Mouse (Mus musculus): ENCODE results near the gene Mlc1.

Gene Mlc1

DNA sequence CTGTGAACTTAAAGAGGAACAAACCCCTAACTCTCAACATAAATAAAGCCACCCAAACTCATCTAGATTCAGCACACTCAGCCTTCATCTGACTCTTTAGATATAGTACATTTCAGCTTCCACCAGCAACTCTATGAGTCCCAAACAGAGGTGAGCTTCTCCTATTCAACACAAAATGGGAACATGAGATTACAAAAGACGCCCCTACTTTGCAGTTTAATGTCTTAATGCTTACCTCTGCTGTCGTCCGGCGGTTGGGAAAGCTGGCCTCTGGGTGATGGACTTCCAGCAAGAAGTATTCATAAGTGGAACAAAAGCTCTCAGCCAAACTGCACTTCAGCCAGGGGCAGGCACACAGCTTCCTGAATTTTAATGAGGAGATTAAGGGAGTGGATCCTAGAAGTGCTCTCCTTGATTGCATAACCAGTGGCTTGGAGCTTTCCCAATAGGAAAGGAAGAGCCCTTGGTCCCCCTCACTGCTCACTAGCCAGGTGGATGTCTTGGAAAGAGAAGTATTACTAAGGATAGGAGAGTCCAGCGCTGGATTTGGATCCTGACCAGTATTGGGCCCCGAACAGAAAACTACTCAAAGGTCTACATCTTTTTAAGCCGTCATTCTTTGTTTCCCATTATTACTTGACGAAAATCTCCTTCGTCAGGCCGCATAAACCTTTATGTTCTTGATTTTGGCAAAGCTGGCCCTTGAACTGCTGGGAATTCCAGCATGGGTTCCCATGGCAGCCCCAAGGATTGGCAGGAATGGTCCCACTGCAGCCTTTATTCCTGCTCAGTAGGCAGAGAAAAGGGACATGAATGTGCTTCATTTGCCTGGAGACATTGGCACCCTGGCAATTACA is at the start of gene Mlc1:
Mlc1 (minus strand) TSS at position 727 of the 857 bp plus-strand sequence.
- DNase-seq = peak; percentile 42

DNA sequence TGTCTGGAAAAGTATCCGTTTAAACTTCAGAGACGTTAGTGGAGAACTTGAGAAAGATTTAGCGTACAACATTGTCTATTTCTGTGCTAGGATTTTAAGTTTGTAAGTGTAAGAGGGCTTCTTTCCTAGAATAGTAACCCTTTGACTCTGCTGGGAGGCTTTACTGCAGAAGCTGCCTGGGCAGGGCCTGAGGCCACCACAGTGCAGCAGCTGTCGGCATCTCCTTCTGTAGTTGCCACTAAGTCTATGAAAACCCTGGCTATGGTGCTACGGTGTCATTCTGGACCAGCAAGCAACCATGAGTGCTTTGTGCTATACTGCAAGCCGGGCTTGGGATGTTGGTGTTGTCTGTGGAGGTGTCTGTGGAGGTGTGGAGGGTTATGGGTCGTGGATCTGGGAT is 41.7 kb upstream of the Mlc1 start:
- no peak for DNase-seq

DNA sequence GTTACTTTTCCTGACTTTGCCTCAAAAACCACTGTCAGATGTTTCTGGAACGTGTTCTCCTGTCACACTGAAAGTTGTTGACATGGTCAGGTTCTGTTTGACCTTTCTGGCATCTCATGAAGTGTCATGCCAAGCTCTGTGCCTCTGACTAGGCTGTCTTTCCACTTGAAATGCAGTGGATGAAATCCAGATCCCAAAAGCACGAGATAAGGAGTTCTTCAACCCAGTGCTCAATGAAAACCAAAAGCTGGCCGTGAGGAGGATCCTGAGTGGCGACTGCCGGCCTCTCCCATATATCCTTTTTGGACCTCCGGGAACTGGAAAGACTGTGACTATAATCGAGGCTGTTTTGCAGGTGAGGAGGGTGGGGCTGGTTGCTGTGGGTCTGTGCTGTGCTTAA is 41.3 kb upstream of the Mlc1 start:
- no peak for DNase-seq

DNA sequence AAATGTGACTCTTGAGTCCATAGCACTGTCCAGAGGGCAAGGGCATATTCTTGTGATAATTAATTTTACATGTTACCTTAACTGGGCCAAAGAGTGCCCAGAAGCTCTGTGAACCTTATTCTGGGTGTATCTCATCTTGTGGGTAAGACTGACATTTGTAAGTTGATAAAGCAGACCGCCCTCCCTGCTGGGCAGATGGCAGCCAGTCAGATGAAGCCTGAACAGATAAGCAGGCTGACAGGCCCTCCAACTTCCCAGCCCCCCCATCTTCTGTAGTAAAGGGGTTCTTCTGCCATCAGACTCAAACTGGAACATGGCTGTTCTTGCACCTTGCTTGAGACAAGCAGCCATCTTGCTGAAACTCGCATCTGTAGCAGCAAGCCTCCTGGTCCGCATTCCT is 37.9 kb upstream of the Mlc1 start:
- DNase-seq = no peak

DNA sequence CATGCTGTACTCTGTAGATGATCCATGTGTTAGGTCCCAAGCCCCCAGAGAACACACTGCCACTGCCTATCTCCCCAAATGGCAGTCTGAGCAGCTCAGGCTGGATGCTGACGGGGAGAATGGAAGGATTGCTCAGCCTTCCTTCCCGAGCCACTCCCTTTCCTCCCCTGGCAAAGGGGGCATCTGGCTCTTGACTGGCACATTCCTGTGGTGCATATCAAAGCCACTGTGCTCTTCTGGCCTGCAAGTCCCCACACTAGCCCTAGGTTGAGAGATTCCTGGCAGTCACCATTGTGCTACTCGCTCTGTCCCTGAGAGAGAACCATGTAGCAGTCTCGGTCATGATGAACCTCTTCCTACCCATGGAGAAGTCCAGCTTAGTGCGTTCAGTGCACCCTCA is 29.0 kb upstream of the Mlc1 start:
- no peak for DNase-seq

DNA sequence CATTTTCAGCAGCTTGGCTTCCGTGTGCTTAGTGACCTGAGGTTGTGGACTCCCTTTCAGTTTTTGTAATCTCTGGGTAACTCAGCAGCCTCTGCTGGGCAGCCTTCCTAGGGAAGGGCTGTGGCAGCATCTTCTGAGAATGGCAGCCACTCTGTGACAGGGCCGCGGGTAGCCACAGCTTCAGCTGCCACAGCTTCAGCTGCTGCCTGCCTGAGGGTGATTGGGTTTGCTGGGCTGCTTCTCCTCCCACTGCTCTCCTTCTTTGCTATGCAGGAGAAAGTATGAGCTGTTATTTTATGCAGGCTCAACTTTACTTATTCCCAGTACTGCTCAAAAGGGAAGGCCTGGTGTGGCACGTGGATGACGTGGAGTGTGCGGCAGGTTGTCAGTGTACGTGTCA is 28.2 kb upstream of the Mlc1 start:
- no peak for DNase-seq

DNA sequence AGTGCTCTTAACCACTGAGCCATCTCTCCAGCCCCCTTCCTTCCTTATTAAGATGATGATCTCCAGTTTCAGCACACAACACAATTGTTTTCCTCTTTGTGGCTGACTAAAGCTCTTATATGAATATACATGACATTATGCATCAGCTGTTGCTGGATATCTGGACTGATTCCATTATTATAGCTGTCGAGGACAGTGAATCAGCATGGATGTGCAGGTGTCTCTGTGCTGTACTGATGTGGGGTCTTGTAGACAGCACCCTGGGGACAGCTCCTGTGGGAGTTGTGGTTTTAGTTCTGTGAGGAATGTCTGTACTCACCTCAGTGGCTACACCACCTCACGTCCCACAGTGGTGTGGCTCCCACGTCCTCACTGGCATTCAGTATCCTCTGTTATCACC is 22.4 kb upstream of the Mlc1 start:
- no peak for DNase-seq

DNA sequence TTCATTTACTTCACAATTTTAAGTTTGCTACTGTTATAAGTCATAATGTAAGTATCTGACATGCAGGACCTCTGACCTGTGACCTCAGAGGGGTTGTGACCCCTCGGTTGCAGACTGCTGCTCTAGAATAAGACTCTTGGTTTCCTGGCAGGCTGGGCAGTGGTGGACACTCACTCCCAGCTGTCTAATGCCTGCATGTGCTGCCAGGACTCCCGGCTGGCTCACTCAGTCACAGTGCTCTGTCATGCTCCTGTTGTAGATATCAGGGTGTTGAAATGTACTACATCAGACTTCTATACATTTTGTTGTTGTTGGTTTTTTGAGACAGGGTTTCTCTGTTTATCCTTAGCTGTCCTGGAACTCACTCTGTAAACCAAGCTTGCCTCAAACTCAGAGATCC is 21.6 kb upstream of the Mlc1 start:
- no peak for DNase-seq

DNA sequence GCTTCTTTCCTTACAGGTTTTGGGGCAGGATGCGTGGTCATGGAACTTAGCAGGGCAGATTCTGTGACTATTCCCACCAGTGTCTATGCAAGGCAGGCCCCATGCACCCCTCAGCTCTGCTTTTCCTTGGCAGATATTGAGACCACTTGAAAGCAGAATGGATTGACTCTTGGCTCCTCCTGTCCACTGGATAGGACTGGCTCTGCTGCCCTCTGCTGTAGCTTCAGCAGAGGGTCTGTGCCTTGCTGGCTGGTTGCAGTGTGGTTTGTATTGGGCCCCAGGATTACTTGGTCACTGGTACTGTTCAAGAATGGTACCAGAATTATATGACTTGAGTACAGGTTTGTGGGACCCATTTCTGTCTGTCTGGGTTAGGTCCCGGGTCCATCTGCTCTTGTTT is 20.3 kb upstream of the Mlc1 start:
- DNase-seq = no peak

DNA sequence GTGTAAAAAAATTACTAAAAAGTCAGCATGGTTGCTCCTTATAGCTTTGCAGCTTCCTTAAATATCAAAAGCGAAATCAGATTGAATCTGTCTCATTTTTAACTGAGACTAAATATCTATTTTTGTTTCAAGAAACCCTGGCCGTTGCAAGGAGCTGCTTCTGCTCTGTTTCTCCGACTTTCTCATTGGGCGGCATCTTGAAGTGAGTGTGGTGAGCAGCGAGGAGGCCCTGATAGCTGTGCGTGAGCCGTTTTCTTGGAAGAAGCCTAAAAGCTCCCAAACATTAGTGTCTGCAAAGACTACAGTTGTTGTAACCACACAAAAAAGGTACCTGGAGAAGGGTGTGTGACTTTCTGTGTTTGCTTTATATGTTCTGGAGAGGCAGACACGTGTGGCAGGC is 19.8 kb upstream of the Mlc1 start:
- no peak for DNase-seq

DNA sequence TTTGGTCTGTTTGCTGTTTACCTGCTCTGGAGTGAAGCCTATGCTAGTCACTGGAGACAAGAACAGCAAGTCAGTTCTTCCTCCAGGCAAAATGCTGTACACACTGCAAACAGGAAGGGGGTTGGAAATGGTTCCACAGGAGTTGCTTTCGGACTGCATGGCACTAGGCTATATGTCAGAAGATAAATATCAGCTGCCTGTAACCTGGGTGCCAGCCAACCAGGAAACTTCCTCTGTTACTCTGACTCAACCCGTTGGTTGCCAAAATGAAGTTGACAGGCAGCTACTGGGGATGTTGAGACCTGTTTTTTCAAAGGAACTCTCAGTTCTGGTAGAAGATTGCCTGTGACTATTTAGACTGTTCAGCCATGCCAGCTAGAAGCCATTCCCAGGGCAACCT is 10.4 kb upstream of the Mlc1 start:
- DNase-seq = no peak

DNA sequence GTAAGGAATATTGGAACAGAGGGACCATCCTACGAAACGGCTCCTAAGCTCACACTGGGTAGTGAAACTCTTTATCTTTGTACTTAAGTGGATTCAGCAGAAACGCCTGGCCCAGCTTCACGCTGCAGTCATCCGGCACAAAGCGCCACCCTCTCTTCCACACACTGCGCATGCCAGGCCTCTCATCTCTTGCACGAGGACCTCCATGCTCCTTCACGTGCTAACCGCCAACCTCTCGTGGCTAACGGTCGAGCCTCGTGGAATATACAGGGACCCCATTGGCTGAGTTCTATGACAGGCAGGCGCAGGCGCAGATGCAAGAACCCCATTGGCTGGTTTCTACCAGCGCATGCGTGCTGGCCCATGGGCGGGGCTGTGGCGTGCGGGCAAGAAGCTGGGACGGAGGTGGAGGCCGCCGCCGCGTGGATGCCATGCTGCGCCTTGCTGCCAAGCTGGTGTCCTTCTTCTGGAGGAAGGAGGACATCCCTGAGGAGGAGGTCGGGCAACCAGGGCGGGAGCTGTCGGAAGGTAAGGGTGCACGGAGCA is 3.8 kb upstream of the Mlc1 start, which contains the start of gene Mov10l1:
Mov10l1 (plus strand) TSS at position 376 of the 546 bp plus-strand sequence.
- no peak for DNase-seq

DNA sequence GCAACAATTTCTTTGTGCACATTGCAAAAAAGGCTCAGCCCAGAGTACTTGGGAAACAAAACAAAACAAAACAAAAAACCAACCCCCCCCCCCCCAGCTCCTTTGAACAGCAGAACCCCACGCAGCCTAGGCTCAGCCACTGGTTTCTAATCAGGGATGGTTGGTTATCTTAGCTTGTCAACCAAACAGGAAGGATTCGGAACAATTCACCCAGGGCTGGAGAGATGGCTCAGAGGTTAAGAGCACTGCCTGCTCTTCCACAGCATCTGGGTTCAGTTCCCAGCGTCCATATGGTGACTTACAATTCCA is 285 bp upstream of the Mlc1 start:
- no peak for DNase-seq

DNA sequence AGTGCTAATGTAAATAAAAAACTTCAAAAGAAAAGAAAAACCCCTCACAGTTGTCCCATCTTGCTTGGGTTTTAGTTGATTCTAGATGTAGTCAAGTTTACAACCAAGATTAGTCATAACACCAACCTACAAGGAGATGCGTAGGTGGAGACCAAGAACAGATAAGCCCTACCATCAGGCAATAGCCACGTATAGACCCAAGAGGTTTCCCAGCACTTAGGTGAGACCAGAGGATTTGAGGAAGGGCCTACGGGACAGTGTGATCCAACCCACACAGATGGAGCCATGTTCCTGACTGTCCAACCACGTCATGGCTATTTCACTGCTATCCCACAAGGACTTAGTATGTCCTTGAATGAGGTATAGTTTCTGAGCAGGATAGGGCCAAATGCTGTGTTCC is 6.5 kb downstream of the Mlc1 start:
- no peak for DNase-seq

DNA sequence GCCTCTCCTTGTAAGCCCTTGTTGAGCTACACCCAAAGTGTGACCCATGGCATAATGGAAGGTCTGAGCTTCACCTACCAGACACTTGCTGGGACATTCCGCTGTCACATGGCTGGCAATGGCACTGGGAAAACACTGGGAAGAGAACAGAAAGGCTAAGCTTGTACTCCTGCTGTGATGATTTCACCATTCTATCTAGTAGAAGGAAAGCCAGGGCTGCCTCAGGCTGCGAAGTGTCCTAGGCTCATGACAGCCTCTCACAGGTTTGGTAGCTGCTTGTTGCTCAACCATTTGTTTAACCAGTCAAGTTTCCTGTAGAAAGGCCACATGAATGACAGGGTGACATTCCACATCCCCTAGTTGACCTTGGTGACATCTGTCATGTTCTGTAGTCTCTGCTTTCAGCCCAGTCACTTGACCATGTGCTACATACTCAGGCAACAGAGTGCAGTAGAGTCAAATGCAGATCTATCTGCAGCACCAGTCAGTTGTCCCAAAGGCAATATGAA is 14.7 kb downstream of the Mlc1 start:
- DNase-seq = no peak

DNA sequence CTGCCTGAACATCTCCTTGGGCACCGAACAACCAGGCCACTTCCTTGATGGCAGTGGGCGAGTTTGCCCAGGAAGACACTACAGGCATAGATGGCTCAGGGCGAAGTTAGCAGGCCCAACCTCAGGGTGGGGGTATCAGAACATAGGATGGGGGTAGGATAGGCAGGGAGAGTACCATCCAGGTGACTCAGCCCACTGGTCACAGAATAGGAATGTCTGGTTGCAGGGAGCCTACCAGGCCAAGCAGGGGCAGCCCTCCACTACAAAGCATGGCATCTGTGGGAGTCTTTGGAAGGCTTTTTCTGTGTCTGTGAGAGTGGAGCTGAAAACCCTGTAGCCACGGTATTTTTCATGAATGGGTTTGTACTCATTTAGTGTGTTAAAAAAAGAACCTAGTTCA is 21.3 kb downstream of the Mlc1 start:
- DNase-seq = no peak

DNA sequence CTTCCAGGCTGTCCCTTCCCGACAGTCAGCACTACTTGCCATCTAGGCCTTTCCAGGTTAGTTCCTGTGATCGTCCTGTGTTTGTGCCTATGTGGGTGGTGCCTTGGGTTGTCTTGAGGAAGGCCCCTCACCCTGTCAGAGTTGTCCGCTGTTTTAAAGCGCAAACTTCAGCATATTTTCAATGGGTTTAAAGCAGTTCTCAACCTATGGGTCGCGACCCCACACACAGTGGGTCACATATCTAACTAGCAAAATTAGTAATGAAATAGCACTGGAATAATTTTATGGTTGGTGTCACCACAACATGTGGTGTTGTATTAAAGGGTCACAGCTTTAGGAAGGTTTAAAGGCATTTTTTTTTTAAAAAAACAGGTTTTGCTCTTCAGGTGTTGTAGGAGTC is 23.5 kb downstream of the Mlc1 start:
- no peak for DNase-seq

DNA sequence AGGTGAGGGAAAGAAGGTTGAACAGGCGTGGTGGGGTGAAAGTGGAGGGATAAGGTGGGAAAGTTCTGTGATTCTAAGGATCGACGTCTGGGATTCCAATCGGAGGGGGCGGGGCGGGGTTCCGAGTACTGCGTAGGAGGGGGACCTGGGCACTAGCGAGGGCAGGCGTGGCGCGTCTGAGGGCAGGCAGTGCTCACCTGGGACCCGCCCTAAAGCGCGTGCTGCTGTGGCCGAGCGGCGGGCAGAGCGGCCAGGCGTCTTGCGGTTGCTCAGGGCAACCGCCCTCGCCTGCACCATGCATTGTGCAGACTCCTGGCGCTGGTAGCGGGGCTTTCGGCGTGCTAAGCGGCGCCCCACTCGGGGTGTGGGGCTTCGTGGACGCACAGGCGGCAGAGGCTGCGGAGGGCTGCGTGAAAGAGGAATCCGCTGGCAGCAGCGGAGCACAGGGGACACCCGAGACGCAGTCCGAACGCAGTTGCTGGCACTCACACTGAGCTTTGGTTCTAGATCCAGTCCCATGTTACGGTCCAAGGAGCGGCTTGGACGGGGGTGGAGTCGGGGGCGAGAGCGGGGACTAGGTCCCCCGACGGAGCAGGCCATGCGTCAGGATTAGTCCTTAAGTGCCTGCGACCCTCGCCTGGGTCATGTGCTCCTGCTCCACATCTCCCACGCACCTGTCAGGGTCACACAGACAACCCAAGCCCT is 24.3 kb downstream of the Mlc1 start, which contains the start of gene Ttll8:
Ttll8 (minus strand) TSS at position 51 of the 705 bp plus-strand sequence.
- DNase-seq = peak; percentile 53

DNA sequence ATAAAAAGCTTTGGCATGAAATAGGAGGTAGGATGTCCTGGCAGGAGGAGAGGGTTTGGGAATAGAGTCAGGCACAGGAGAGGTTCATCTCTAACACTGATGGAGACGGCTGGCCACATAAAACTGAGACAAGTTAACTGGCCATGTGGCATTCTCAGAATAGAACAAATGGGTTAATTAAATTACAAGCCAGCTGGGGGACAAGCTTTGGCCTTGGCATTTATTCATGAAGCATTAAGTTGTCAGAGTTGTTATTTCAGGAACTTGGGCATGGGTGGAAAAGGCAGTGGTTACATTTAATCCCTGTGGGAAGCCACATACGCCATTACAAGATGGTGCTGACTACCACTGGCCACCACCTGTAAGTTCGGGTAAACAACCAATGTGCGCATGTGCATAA is 27.6 kb downstream of the Mlc1 start:
- peak; percentile 18 for DNase-seq

DNA sequence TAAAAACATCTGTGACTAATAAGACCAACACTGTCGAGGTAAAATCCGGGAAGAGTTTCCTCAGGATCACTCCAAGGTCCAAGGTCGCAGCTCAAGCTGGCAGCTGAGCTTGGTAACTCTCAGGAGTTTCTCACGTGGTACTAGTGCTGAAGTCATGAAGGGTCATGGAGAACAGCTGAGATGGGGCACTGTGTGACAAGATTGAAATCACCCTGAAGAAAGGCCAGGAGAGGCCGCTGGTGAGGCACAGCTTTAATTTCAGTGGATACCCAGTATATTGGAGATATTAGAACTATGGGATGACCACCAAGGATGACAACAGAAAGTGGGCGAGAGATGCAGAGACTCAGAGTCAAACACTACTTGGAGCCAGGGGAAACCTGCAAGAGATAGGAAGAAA is 32.0 kb downstream of the Mlc1 start:
- DNase-seq = no peak

DNA sequence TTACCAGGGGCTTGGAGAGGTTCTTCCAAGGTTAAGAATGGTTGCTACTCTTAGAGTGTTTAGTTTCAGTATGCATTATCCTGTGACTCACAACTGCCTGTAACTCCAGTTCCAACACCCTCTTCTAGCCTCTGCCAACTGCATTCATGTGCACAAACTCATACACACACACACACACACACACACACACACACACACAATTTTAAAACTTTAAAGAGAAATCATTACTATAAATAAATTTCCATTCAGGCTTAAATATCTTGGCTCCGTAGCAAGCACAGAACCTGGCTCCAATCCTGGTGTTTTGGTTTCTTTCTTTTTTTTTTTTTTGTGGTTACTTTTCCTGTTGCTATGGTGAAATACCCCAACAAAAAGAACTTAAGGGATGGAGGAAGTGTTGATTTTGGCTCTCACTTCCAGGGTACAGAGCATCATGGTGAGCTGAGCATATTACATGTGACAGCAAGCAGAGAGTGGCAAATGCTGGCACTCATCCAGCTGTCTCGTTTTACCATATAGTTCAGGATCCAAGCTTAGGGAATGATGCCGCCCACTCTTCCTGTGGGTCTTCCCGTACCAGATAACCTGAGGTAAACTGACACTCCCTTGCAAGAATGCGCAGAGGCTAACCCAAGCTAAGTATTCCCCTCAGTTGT is 34.8 kb downstream of the Mlc1 start:
- DNase-seq = peak; percentile 12

DNA sequence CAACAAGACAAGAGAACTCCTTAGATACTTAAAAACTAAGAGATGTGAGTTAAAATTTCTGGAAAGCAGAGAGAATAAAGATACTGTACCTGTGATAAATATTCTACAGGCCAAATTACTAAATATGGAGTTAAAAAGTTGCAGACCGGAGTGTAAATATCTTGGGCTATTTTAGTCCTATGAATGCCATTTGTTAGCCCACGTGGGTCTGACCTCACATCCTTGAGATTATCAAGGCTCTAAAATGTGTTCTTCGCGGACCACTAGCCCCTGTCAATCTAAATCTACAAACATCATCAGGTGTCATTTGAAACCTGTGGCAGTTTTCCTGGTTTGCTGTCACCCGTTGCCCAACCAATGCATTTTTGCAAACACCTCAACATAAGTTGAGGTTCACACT is 36.0 kb downstream of the Mlc1 start:
- DNase-seq = no peak

DNA sequence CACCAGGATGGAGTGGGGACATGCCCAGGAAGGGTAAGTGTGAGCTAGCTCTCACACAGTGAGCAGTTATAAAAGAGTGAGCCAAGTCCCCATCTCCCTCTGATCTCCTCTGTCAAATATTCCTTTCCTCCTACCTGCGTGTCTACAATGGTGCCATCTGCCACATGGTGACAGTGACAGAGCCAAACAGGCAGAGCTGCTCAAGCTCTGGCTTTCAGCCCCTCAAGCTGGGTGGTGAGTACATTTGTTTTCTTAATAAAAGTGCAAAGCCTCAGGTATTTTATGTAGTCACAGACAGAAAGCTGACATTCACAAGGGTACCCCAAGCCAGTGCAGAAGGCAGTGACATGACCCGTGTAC is 41.5 kb downstream of the Mlc1 start:
- DNase-seq = no peak
